Mouse (Mus musculus) midbrain, embryonic 15.5 days (tissue): Measurements from ENCODE around the gene Nfix. TPM values are rescaled to one million over a fixed set of nuclear protein-coding genes. Genes with fewer than 3 reads are reported as not detected.

Source experiments
- ATAC-seq: fragments of 200-750 bp; cut with Nextera tagmentation; replicated peaks from 2 replicates; pipeline ENCODE4 v1.8.0; 2017; ENCODE audit warnings: moderate TSS enrichment
- H3K27ac ChIP-seq: fragments of 300-500 bp; sonication (generic); 2 replicates; pipeline ENCODE4 v1.5.1; 2015; ENCODE audit warnings: mild to moderate bottlenecking, inconsistent platforms
- H3K27me3 ChIP-seq: fragments of 300-500 bp; sonication (generic); replicated peaks from 2 replicates; pipeline ENCODE4 v1.6.1; 2015; ENCODE audit warnings: inconsistent platforms
- H3K36me3 ChIP-seq: fragments of 300-500 bp; sonication (generic); replicated peaks from 2 replicates; pipeline ENCODE4 v1.6.1; 2015; ENCODE audit warnings: inconsistent platforms
- H3K4me1 ChIP-seq: fragments of 300-500 bp; sonication (generic); 2 replicates; pipeline ENCODE4 v1.6.1; 2015; ENCODE audit warnings: inconsistent platforms
- H3K4me2 ChIP-seq: fragments of 300-500 bp; sonication (generic); 2 replicates; pipeline ENCODE4 v1.6.1; 2015; ENCODE audit warnings: inconsistent platforms, mild to moderate bottlenecking, moderate library complexity
- H3K4me3 ChIP-seq: fragments of 300-500 bp; sonication (generic); 2 replicates; pipeline ENCODE4 v1.5.1; 2015; ENCODE audit warnings: mild to moderate bottlenecking, inconsistent platforms
- H3K9ac ChIP-seq: fragments of 300-500 bp; sonication (generic); 2 replicates; pipeline ENCODE4 v1.6.1; 2015; ENCODE audit warnings: mild to moderate bottlenecking, inconsistent platforms
- H3K9me3 ChIP-seq: fragments of 300-500 bp; sonication (generic); 2 replicates; pipeline ENCODE4 v1.6.1; 2016; ENCODE audit warnings: inconsistent platforms
- WGBS: fragments of 180-500 bp; shearing (Covaris S2); methylation state at CpG from one replicate; pipeline ENCODE4 v1.1.7; 2015; ENCODE audit warnings: mixed read lengths; 5-methylcytosine and 5-hydroxymethylcytosine counted together
- polyA plus RNA-seq: library from polyadenylated mRNA; unstranded; fragments of >200 nt; fragmentation: Nextera tagmentation; extraction: Ambion mirVana; gene quantifications from 2 replicates; pipeline ENCODE4 v1.2.1, GENCODE M21; 2015

Gene Nfix
- polyA plus RNA-seq, 1 experiment from 2014 or later: 48.6 TPM

- Histone ChIP-seq H3K4me1 (peaks cover 29% of the 10 kb centered on the region), H3K9me3 (no peaks in the 10 kb centered on the region), H3K4me2 (peak overlapping the region; percentile 42), H3K4me3 (peak overlapping the region; percentile 17), H3K36me3 (no peaks in the 10 kb centered on the region), H3K27ac (peak overlapping the region; percentile 64), H3K27me3 (no peaks in the 10 kb centered on the region; the same call in 1 of the 2 replicates), H3K9ac (0 out of 2 replicates have a peak overlapping the region, but pooled peaks have one; percentile 2)
- WGBS: 1% methylated on average over 15 of the region's 15 CpGs
- peak; percentile 65 for ATAC-seq
These were observed 144.6 kb downstream of the Nfix start for GRCm38 (mm10) chr8:84655336-84656190.

GRCm38 (mm10) chr8:84654597-84654996 is 145.5 kb downstream of the Nfix start:
- no peak overlapping the region for H3K27ac ChIP-seq
- no peak for ATAC-seq
- H3K9ac ChIP-seq: no peak overlapping the region
- no peaks in the 10 kb centered on the region for H3K36me3 ChIP-seq
- no peaks in the 10 kb centered on the region for H3K9me3 ChIP-seq
- WGBS: 41% methylated on average over 4 of the region's 4 CpGs
- no peak overlapping the region for H3K4me2 ChIP-seq
- no peak overlapping the region for H3K4me3 ChIP-seq
- H3K27me3 ChIP-seq: no peaks in the 10 kb centered on the region; the same call in 1 of the 2 replicates
- peaks cover 20% of the 10 kb centered on the region for H3K4me1 ChIP-seq

DNA sequence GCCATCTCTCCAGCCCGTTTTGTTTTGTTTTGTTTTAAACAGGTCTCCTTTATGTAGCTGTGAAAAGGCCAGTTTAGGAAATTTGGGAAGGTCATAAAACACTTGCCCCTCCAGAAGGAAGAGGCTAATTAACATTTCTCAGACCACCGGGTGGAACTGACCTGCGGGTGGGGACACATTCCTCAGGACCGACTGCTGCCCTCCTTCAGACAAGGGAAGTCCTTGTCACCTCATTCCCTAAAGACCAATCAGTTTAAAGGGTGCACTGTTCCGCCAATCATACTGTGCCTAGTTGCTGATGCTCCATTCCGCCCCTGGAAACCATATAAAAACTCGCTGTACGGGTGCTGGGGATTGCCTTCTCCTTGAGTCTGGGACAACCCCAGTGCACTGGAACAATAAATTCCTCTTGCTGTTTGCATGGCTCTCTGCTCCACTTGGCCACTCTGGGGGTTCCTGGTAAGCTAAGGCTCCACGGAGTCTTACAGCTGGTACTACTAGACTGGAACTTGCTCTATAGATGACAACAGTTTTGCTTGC is 147.0 kb downstream of the Nfix start:
- no peaks in the 10 kb centered on the region; the same call in 1 of the 2 replicates for H3K27me3 ChIP-seq
- H3K27ac ChIP-seq: no peak overlapping the region
- 71% methylated on average over 9 of the region's 9 CpGs for WGBS
- no peak overlapping the region for H3K4me3 ChIP-seq
- H3K36me3 ChIP-seq: no peaks in the 10 kb centered on the region
- no peak for ATAC-seq
- no peaks in the 10 kb centered on the region for H3K9me3 ChIP-seq
- H3K4me1 ChIP-seq: peaks cover 19% of the 10 kb centered on the region
- H3K4me2 ChIP-seq: no peak overlapping the region
- no peak overlapping the region for H3K9ac ChIP-seq

GRCm38 (mm10) chr8:84650213-84650612 is 149.9 kb downstream of the Nfix start:
- no peaks in the 10 kb centered on the region for H3K27me3 ChIP-seq
- H3K9me3 ChIP-seq: no peaks in the 10 kb centered on the region
- H3K27ac ChIP-seq: no peak overlapping the region
- no peak overlapping the region for H3K9ac ChIP-seq
- ATAC-seq: no peak
- peaks cover 11% of the 10 kb centered on the region for H3K4me1 ChIP-seq
- H3K4me2 ChIP-seq: no peak overlapping the region
- no peak overlapping the region for H3K4me3 ChIP-seq
- 33% methylated on average over 3 of the region's 3 CpGs for WGBS
- H3K36me3 ChIP-seq: no peaks in the 10 kb centered on the region

Other genes with a start within 250 kb of the Nfix start
- 16.9 and 17.8 TPM in 2 replicates for gene Ier2, start 137.5 kb downstream of the Nfix start, polyA plus RNA-seq
- gene Trmt1, start 114.0 kb downstream of the Nfix start, polyA plus RNA-seq: 63.3 and 66.7 TPM in 2 replicates
- 16.3 and 17.2 TPM in 2 replicates for gene Nacc1, start 112.5 kb downstream of the Nfix start, polyA plus RNA-seq
- 3.4 and 4.2 TPM in 2 replicates for gene Lyl1, start 98.9 kb downstream of the Nfix start, polyA plus RNA-seq
- gene G430095P16Rik, start 77.3 kb downstream of the Nfix start, polyA plus RNA-seq: 0.97 and 1.8 TPM in 2 replicates
- gene Dand5, start 22.5 kb upstream of the Nfix start, polyA plus RNA-seq: 12.3 and 13.4 TPM in 2 replicates
- gene Gadd45gip1, start 31.2 kb upstream of the Nfix start, polyA plus RNA-seq: 35.5 and 36.1 TPM in 2 replicates
- gene Rad23a, start 40.3 kb upstream of the Nfix start, polyA plus RNA-seq: 88.2 and 91.7 TPM in 2 replicates
- gene Calr, start 46.6 kb upstream of the Nfix start, polyA plus RNA-seq: 669 and 673 TPM in 2 replicates
- gene Farsa, start 56.6 kb upstream of the Nfix start, polyA plus RNA-seq: 126 and 127 TPM in 2 replicates
- gene Syce2, start 71.8 kb upstream of the Nfix start, polyA plus RNA-seq: 18.4 and 22.0 TPM in 2 replicates
- gene Gcdh, start 93.6 kb upstream of the Nfix start, polyA plus RNA-seq: 36.1 and 37.1 TPM in 2 replicates
- 0.65 and 0.79 TPM in 2 replicates for gene Klf1, start 101.6 kb upstream of the Nfix start, polyA plus RNA-seq
- 7.1 and 7.6 TPM in 2 replicates for gene Dnase2a, start 108.2 kb upstream of the Nfix start, polyA plus RNA-seq
- 76.2 and 84.8 TPM in 2 replicates for gene Mast1, start 137.0 kb upstream of the Nfix start, polyA plus RNA-seq
- gene Rtbdn, start 146.6 kb upstream of the Nfix start, polyA plus RNA-seq: 2.8 and 3.4 TPM in 2 replicates
- gene Gm49661, start 169.1 kb upstream of the Nfix start, polyA plus RNA-seq: not detected in 2 replicates
- 1,276 and 1,344 TPM in 2 replicates for gene Prdx2, start 169.2 kb upstream of the Nfix start, polyA plus RNA-seq
- gene Rnaseh2a, start 169.4 kb upstream of the Nfix start, polyA plus RNA-seq: 54.2 and 54.7 TPM in 2 replicates
- 5.5 and 6.8 TPM in 2 replicates for gene Junb, start 178.4 kb upstream of the Nfix start, polyA plus RNA-seq
- gene Hook2, start 190.3 kb upstream of the Nfix start, polyA plus RNA-seq: 38.9 and 41.1 TPM in 2 replicates
- not detected in 2 replicates for gene Best2, start 214.2 kb upstream of the Nfix start, polyA plus RNA-seq
- 146 and 159 TPM in 2 replicates for gene Asna1, start 224.9 kb upstream of the Nfix start, polyA plus RNA-seq
- 121 and 124 TPM in 2 replicates for gene Trir, start 226.5 kb upstream of the Nfix start, polyA plus RNA-seq
- gene Tnpo2, start 236.6 kb upstream of the Nfix start, polyA plus RNA-seq: 64.2 and 71.0 TPM in 2 replicates